In genomic region chr2:110225969-110226368, GRCm38 (mm10) we compare ENCODE assay signal across 21 mouse cellular contexts.
"Had no signal": no experiment of that assay in that cellular context is flagged by ENCODE, and none has a peak within 500 bp of the region (broad histone marks: within the 10 kb centered on the region; RNA-seq: fewer than 3 reads in every experiment).

No protein-coding gene starts in this region.

- H3K4me2 ChIP-seq: lung, embryonic 15.5 days; midbrain, embryonic 12.5 days; neural tube, embryonic 13.5 days; neural tube, embryonic 15.5 days had no signal

- H3K9ac ChIP-seq: lung, embryonic 15.5 days; midbrain, embryonic 12.5 days; neural tube, embryonic 13.5 days; neural tube, embryonic 15.5 days had no signal

- H3K9me3 ChIP-seq: lung, embryonic 15.5 days; midbrain, embryonic 10.5 days; midbrain, embryonic 12.5 days; neural tube, embryonic 13.5 days; neural tube, embryonic 15.5 days had no signal

- H3K4me3 ChIP-seq: lung, embryonic 15.5 days; midbrain, embryonic 10.5 days; midbrain, embryonic 12.5 days; myocyte; neural tube, embryonic 13.5 days; neural tube, embryonic 15.5 days had no signal

- ATAC-seq: lung, postnatal 0 days; midbrain, embryonic 16.5 days had no signal

- H3K4me1 ChIP-seq: midbrain, embryonic 12.5 days had no signal

- H3K27ac ChIP-seq: lung, embryonic 15.5 days; macrophage; midbrain, embryonic 10.5 days; midbrain, embryonic 12.5 days; neural tube, embryonic 13.5 days; neural tube, embryonic 15.5 days had no signal

- H3K36me3 ChIP-seq: lung, embryonic 15.5 days; midbrain, embryonic 10.5 days; midbrain, embryonic 12.5 days; neural tube, embryonic 13.5 days; neural tube, embryonic 15.5 days had no signal

- H3K27me3 ChIP-seq: midbrain, embryonic 12.5 days; neural tube, embryonic 13.5 days; neural tube, embryonic 15.5 days had no signal

- DNase-seq: lung, adult 2 months; lung, postnatal 14 days; lung, postnatal 36 days; midbrain, embryonic 14.5 days; retina, postnatal 1 day; right cerebral cortex, adult 18-20 months; right cerebral cortex, postnatal 25 days; right cerebral cortex, postnatal 4 days; spleen, adult 18-20 months; thymus, adult 18-20 months; thymus, postnatal 14 days; thymus, postnatal 36 days had no signal
